Mouse (Mus musculus): ENCODE measurements around the gene Cygb.
A peak's percentile ranks its signal among the peaks of the same experiment; 100 is the strongest.
"Not testable (repeated sequence)": the region's sequence is repeated elsewhere in the genome, so short reads cannot be mapped to it uniquely, and the experiment has no call there.

The Cygb gene

GRCm38 (mm10) chr11:116674616-116675379 lies 20.7 kb upstream of the Cygb start:
- DNase-seq, result peak; percentile 95 to 96

- no peak for DNase-seq
Measured at GRCm38 (mm10) chr11:116673410-116673809, 19.3 kb upstream of the Cygb start.

- DNase-seq, result no peak
Measured at GRCm38 (mm10) chr11:116672595-116672994, 18.5 kb upstream of the Cygb start.

- DNase-seq, result no peak
Measured at GRCm38 (mm10) chr11:116671845-116672434, 17.8 kb upstream of the Cygb start.

DNA sequence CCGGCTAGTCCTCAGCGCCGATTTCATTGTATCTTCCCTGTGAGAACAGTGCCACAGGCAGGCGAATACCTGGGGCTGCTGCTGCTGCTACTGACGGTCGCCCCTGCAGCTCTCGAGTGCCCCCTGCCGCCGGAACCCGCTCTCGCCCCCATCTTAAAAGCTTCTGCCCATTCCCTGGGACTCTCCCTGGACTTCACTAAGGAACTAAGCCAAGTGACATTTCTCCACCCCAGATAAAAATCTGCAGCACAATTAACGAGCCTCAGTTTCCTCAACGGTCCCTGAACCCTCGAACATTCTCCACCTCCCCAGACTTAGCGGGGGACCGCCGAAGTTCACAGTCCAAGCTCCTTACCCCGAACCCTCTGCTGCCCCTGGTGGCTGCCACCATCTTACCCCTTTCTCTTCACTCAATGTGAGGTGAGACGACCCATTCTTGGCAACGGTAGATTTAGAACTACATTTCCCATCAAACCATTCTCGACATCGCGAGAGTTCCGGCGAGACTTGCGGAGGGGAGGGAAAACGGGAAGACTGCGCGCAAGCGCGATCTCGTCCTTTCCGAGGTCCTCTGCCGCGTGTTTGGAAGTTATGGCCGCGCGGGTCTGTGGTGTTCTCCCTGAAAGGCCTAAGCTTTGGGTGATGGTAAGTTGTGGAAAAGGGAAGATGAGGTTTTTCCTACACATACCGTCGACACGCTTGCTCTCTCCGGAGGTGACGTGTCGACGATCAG lies 17.2 kb upstream of the Cygb start:
- DNase-seq, result peak; percentile 99 to 100

DNA sequence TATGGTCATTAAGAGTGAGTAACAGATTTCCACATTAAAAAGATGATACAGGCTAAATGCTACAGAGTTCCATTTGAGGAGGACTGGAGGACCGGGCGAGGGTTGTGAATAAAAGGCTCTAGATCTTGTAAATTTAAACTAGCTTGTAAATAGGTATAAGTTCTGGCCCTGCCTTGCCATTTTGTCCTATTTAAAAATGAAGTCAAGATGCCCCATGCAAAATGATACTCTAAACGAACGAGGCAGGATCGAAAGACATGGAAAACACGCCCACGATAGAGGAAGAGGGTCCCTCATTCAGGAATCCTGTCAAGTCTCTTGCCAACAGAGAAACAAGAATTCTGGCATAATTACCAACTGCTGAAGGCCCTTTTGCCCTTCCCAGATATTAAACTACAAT lies 16.3 kb upstream of the Cygb start:
- DNase-seq, result no peak

- DNase-seq, result no peak
Measured at GRCm38 (mm10) chr11:116669787-116670365, 15.8 kb upstream of the Cygb start.

DNA sequence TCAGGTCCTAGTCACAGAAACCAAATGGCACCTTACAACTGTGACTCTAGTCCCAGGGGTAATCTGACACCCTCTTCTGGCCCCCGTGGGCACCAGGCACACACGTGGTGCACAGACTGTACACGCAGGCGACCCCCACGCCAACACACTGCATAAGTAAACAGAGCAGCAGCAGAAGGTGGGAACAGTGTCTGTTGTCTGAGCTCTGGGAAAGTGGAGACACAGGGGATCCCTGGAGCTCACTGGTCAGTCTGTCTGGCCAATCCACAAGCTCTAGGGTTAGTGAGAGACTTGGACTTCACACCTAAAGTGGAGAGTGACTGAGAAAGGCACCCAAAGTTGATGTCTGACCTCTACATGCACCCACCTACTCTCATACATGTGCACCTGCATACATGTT lies 15.2 kb upstream of the Cygb start:
- DNase-seq, result no peak

DNA sequence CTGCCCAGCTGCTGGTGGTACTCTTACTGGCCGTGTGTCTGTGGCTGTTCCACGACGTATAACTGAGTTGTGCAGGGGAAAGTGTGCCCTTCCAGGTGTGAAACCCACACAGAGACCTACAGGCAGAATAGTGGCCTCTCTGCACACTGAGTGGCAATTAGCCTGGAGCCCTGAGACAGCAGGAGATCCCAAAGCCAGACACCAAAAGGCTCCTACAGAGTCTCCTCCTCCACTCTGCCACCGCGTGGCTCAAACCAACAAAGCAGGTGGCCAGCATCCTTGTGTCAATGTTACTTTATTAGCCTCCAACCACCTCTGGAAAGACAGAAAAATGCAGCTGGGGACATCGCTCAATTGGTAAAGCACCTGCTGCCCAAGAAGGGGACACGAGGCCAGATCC lies 14.7 kb upstream of the Cygb start:
- DNase-seq, result peak in 1 of 2 experiments; percentile 63

- DNase-seq, result peak; percentile 50 to 59
Measured at GRCm38 (mm10) chr11:116668381-116668825, 14.3 kb upstream of the Cygb start.

DNA sequence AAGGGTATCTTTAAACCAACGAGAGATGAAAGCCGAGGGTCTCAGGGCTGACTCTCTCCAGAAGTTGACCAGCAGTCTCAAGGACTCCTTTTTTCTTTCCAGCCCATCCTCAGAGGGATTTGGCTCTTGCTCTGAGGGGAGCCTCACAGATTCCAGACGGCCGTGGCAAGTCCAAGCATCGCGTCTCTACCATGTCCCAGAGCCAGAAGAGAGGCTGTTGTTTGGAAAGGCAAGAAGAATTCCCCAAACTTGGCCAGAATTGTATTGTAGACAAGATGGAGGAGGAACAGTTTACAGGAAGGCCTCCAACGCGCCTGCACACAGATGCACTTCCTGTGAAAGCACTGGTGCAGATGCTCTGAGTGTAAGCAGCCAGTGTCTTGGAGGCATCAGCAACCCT lies 13.8 kb upstream of the Cygb start:
- DNase-seq, result no peak

DNA sequence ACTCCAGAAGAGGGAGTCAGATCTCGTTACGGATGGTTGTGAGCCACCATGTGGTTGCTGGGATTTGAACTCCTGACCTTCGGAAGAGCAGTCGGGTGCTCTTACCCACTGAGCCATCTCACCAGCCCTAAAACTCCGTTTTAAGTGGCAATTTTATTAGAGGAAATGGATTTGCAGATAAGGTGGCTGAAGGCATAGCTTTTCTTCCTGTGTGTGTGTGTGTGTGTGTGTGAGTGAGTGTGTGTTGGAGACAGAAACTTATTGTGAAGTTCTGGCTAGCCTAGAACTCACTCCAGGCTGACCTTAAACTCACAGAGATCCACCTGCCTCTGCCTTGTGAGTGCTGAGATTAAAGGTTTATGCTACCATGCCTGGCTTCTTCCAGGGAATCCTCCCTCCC lies 12.9 kb upstream of the Cygb start:
- DNase-seq, result not testable (repeated sequence)

DNA sequence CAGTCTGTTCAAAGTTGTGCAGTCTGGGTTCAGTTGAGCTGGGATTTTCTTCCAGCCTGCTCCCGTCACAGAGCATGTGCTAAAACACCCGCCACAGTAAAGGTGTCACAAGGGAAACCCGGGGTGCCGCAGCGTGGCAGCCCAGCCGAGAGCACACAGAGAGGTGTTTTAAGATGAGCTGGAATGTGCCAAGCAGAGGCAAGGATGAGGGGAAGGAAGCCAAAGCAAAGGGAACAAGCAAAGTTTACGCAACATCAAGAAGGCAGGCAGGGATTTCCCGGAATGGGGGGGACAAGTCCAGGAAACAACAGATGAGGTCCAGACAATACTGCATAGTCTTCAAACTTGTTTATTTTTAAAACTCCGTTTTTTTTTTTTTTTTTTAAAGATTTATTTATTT lies 12.5 kb upstream of the Cygb start:
- no peak for DNase-seq

DNA sequence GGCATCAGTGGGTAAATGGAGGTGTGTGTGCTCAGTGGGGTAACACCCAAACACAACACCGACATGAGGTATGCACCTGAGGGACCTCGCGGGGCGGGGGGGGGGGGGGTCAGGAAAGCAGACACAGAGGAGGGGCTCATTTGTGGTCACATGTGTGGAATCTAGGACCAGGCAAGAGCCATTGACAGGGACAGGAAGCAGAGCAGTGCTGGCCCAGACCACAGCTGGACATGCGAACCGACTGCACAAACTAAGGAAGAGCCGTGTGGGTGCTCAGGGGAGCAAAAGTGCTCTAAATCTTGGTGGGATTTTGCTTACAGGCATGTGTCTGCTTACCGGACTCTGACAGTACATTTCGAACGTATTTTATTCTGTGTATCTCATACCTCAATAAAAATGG lies 11.2 kb upstream of the Cygb start:
- no peak for DNase-seq

- peak in 1 of 2 experiments; percentile 64 for DNase-seq
Measured at GRCm38 (mm10) chr11:116661948-116662377, 7.8 kb upstream of the Cygb start.

DNA sequence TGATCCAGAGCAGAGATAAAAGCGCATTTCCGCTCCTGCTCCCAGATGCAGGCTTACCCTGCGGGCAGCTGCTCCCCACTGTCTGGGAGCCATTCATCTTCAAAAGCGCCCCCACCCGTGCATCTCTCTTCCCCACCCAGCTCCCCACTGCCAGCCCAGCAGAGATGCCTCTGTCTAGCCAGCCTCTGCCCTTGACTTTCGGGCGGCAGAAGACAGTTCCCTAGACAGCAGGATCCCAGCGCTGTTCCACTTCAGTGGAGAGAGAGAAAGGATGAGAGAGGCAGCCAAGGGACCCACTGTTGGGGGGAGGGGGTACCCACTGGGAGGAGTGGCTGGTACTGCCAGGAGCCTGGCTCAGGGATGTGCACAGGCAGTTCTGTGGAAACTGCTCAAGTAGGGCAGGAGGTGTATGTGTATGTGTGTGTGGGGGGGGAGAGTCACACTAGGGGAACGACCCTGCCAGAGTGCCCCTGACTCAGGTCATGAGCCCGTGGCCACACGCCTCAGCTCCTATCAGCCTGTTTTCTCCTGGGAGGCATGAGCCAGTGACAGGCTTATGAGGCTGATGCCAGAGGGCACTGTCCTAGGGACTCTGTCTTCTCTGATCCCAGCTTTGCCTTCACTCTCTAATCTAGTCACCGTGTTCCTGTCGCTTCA lies 7.3 kb upstream of the Cygb start:
- DNase-seq, result no peak

GRCm38 (mm10) chr11:116660181-116660580 lies 6.1 kb upstream of the Cygb start:
- no peak for DNase-seq

DNA sequence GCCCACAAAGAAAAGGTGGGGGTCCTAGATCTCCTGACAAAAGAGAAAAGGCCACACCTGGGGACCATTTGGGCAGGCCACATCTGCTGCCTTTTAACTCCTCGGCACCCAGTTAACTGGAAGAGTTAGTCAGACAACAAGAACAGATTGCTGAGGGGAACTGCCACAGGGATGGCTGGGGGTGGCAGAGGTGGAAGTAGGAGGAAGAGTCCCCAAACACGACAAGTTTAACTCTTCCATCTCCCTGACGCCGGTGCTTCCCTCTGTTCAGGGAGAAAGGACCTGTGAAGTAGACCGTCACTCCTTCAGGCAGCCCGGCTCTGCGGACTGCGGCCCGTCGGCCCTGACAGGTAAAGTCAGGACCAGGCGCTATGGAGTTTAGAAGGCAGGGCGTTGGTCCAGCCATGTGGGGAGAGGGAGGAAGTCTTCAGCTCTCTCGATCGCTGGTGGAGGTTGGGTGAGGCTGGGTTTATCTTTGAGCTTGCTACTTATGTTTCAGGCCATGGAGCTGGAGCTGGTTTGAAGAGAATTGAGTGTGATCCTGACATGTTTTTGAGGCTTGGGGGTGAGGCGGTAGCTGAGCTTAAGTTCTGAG lies 5.0 kb upstream of the Cygb start:
- no peak for DNase-seq

GRCm38 (mm10) chr11:116658238-116658637 lies 4.1 kb upstream of the Cygb start:
- no peak for DNase-seq

DNA sequence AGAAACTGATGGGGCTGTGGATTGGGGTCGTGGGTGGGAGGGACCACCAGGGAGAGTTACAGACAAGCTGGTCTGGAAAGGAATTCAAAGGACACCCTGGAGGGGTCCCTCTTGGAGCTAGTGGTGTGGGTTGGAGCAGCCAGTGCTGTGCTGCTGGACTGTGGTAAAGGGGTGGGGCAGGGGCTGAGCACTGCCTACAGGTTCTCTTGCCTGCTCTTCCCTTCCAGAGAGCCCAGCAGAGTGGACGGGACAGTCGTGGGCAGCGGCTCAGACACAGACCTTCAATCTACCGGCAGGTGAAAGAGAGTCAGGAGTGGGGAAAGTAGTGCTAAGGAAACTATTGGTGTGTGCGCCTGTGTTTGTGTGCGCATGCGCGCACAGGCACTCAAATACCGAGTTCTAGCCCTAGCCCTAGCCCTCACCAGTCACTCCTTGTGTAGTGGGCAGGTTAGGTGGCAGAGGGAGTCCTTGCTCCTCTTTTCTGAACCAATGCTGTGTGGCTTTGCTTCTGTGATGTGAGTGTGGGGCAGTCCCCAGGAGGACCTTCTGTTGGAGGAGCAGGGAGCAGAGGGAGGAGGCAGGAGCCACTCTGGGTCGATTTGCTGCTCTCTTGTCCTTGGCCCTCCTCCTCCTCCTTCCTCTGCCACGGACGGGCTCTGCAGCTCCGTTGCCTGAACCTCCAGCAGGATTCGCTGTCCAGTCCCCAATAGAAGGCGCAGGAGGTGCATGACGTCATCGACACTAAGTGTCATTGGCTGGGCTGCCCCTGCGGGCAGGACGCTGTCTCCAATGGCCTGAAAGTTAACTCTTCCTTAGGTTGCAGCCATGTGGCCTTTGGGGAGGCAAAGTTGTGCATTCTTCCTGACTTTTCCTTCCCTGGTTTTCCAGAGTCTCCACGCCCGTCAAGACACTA lies 3.5 kb upstream of the Cygb start:
- DNase-seq, result peak; percentile 91 to 95

Data from kidney, adult 8-10 months (tissue).